Mouse (Mus musculus) embryonic facial prominence, embryonic 14.5 days (tissue): Measurements from ENCODE around the gene Gpr85. TPM values are rescaled to one million over a fixed set of nuclear protein-coding genes. Genes with fewer than 3 reads are reported as not detected.
"Not testable (repeated sequence)": the region's sequence is repeated elsewhere in the genome, so short reads cannot be mapped to it uniquely, and the experiment has no call there.

Experiments used
- ATAC-seq: fragments of 200-750 bp; cut with Nextera tagmentation; 2 replicates; pipeline ENCODE4 v1.8.0; 2017; ENCODE audit warnings: low read depth, moderate number of reproducible peaks, moderate TSS enrichment
- DNase-seq: peaks from one replicate; pipeline ENCODE4 v3.0.0-alpha.2; 2015; ENCODE audit warnings: low spot score
- H3K27ac ChIP-seq: fragments of 300-500 bp; sonication (generic); replicated peaks from 2 replicates; pipeline ENCODE4 v1.5.1; 2014; ENCODE audit warnings: low read depth, mild to moderate bottlenecking, low read length, moderate library complexity
- H3K27me3 ChIP-seq: fragments of 300-500 bp; sonication (generic); replicated peaks from 2 replicates; pipeline ENCODE4 v1.6.1; 2014; ENCODE audit warnings: low read length; ENCODE audit not compliant: control insufficient read depth, insufficient read depth
- H3K36me3 ChIP-seq: fragments of 300-500 bp; sonication (generic); 2 replicates; pipeline ENCODE4 v1.6.1; 2014; ENCODE audit warnings: low read length, mixed read lengths; ENCODE audit not compliant: control insufficient read depth, insufficient read depth
- H3K4me1 ChIP-seq: fragments of 300-500 bp; sonication (generic); 2 replicates; pipeline ENCODE4 v1.6.1; 2014; ENCODE audit warnings: antibody characterized with exemption, low read length; ENCODE audit not compliant: control insufficient read depth, insufficient read depth
- H3K4me2 ChIP-seq: fragments of 300-500 bp; sonication (generic); 2 replicates; pipeline ENCODE4 v1.6.1; 2014; ENCODE audit warnings: low read depth, mild to moderate bottlenecking, low read length, moderate library complexity, mixed read lengths
- H3K4me3 ChIP-seq: fragments of 300-500 bp; sonication (generic); 2 replicates; pipeline ENCODE4 v1.5.1; 2014; ENCODE audit warnings: low read depth, mild to moderate bottlenecking, low read length
- H3K9ac ChIP-seq: fragments of 300-500 bp; sonication (generic); 2 replicates; pipeline ENCODE4 v1.6.1; 2014; ENCODE audit warnings: low read depth, mild to moderate bottlenecking, low read length, moderate library complexity, mixed read lengths
- H3K9me3 ChIP-seq: fragments of 300-500 bp; sonication (generic); 2 replicates; pipeline ENCODE4 v1.6.1; 2016; ENCODE audit warnings: low read length; ENCODE audit not compliant: control insufficient read depth
- WGBS: fragments of 180-500 bp; shearing (Covaris S2); extraction: QIAGEN DNeasy Blood & Tissue Kit; methylation state at CpG from one replicate; pipeline ENCODE4 v1.1.7; 2014; 5-methylcytosine and 5-hydroxymethylcytosine counted together
- polyA plus RNA-seq: library from polyadenylated mRNA; unstranded; fragments of >200 nt; fragmentation: Nextera tagmentation; extraction: Ambion mirVana; gene quantifications from 2 replicates; pipeline ENCODE4 v1.2.1, GENCODE M21; 2014

The Gpr85 gene
- polyA plus RNA-seq, 1 experiment from 2014 or later: 6.1 TPM

DNA sequence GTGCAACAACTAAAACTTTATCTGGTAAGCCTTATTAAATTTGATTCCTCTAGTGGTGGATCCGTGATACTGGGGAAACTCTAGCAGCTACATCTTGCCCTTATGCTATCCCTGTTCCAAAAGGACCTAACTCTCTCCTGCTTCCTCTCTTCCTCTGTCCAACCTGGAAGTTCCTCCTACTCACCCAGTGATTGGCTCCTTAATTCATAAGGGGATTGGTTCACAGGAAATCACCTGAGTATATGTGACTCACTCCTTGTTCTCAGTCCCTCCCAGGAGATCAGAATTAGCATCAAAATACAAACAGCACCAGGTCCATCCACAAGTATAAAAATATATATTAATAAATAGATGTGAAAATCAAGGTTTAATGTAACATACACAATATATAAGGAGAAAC is 20.9 kb upstream of the Gpr85 start:
- WGBS: 82% methylated on average over 1 of the region's 1 CpGs
- no peaks in the 10 kb centered on the region for H3K36me3 ChIP-seq
- no peak for ATAC-seq

DNA sequence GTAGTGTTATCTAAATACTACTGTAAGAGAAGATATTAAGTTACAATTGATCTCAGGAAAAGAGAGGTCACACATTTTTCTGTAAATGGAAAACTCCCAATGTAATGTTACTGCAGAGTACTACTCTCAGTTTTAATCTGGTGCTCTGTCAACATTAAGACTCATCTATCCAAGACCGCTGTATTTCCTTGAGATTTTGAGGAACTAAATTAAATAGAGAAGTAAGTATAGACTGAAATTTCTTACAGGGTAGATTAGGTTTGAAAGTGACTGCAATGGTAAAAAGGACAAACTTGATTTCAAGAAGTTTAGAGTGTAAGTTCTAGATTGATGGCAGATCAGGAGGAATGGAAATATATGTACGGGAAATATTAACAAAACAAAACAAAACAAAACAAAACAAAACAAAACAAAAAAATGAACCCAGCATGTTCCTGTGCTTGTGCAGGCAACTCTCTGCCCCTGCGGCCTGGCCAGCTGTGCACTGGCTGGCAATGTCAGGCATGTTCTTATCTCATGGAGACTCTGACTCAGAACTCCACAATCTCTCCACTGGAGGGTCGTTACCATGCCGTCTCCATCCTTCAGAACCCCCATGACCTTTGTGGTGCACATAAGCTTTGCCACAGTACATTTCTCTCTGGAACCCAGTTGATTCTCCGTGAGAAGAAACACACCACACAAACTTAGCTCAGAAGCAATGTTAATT is 20.3 kb upstream of the Gpr85 start:
- Histone ChIP-seq H3K4me2 (no peak overlapping the region), H3K27ac (no peak overlapping the region), H3K4me3 (no peak overlapping the region), H3K9ac (no peak overlapping the region), H3K4me1 (no peaks in the 10 kb centered on the region), H3K27me3 (no peaks in the 10 kb centered on the region), H3K9me3 (no peaks in the 10 kb centered on the region), H3K36me3 (no peaks in the 10 kb centered on the region)
- WGBS: 87% methylated on average over 6 of the region's 6 CpGs
- DNase-seq (no peak), ATAC-seq (no peak)

More for the DNA sequence above, 20.9 kb upstream of the Gpr85 start:
- no peak overlapping the region for H3K4me2 ChIP-seq
- H3K27me3 ChIP-seq: no peaks in the 10 kb centered on the region
- H3K27ac ChIP-seq: no peak overlapping the region
- no peaks in the 10 kb centered on the region for H3K9me3 ChIP-seq
- no peaks in the 10 kb centered on the region for H3K4me1 ChIP-seq
- H3K4me3 ChIP-seq: no peak overlapping the region
- DNase-seq: no peak
- no peak overlapping the region for H3K9ac ChIP-seq

DNA sequence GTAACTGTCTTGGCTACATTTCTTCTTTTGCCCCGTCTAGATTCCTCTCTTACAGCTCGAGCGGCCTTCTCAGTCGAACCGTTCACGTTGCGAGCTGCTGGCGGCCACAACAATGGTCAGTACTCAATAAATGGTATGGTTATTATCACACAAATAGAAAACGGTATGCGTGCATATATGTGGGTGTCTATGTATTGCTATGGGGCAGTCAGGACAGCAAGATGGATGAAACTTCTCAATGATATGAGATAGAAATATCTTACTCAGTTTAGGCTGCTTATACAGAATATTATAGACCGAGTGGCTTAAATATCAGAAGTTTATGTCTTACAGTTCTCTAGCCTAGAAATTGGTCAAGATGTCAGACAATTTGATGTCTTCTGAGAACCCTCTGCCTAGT is 14.5 kb upstream of the Gpr85 start:
- Histone ChIP-seq H3K36me3 (no peaks in the 10 kb centered on the region), H3K4me3 (no peak overlapping the region), H3K9me3 (no peaks in the 10 kb centered on the region), H3K9ac (no peak overlapping the region), H3K27me3 (no peaks in the 10 kb centered on the region), H3K4me2 (no peak overlapping the region), H3K27ac (no peak overlapping the region), H3K4me1 (no peaks in the 10 kb centered on the region)
- DNase-seq (no peak), ATAC-seq (no peak)
- 24% methylated on average over 11 of the region's 11 CpGs for WGBS

DNA sequence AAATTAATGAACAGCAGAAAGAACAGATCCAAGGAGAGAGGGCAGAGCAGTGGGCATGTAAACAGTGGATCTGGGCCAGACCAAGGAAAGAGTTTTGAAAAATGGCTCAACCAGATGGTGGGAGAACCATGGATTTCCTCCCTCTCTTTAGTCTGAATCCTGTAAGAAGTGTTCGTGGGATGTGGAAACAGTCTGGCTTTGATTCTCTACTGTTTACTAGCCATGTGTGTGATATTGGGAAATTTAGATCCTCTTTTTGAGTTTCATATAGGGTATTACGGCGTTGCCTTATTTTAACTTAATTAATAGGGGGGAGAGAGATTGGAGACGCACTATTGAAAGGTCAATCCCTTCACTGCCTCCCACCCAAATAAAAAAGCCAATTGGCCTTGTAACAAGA is 13.5 kb upstream of the Gpr85 start:
- H3K27ac ChIP-seq: no peak overlapping the region
- H3K4me3 ChIP-seq: no peak overlapping the region
- no peak for ATAC-seq
- H3K9ac ChIP-seq: no peak overlapping the region
- H3K27me3 ChIP-seq: no peaks in the 10 kb centered on the region
- DNase-seq: no peak
- H3K9me3 ChIP-seq: no peaks in the 10 kb centered on the region
- H3K4me2 ChIP-seq: no peak overlapping the region
- 78% methylated on average over 4 of the region's 4 CpGs for WGBS
- H3K36me3 ChIP-seq: no peaks in the 10 kb centered on the region
- no peaks in the 10 kb centered on the region for H3K4me1 ChIP-seq

DNA sequence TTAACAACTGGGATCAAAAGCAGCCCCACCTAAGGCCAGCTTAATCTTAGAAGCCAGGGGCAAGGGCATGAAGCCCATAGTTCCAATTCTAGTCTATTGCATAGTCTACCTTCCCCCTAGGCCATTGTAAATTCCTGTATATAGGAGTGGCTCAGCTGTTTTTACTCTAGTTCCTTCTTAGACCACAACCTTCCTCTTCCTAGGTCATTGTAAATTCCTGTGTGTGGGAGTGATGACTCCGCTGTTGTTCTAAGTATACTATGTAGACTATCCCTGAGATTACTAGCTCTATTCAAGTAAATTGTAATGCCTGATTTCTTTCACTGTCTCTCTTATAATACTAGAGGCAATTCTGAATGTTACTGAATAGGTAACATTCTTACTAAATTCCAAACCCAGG is 6.3 kb upstream of the Gpr85 start:
- DNase-seq, H3K9ac ChIP-seq, H3K4me3 ChIP-seq, ATAC-seq, H3K27me3 ChIP-seq, H3K9me3 ChIP-seq, H3K27ac ChIP-seq, H3K36me3 ChIP-seq, H3K4me1 ChIP-seq, H3K4me2 ChIP-seq: not testable (repeated sequence)
- 100% methylated on average over 1 of the region's 1 CpGs for WGBS

DNA sequence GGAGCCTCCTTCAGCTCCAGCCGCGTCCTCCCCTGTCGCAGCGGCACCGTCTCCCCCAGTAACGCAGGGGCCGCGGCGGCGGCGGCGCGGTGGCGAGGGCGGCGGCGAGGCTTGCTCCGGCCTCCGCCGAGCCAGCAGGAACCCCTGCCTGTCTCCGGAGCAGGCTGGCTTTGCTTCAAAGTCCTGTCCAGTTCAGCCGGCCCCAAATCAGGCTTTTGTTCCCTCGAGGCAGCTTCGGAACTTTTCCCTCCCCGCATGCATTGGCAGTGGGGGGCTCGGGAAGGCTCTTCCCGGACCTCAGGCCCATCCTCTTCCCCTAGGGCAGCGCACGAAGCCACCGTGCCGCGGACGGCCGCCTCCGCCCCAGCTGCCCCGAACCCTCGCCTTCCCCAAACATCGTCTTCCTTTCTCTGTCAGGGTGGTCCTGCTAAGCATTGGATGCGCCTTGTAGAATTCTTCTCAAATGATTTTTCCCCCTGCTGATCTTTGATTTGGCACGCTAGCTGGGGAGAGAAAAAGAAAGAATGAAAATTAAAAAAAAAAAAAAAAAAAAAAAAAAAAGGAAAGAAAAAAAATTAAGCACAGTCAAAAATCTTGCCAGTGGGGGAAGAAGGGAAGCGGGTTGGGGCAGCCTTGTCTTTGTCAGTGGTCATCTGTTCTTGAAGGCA is 931 bp downstream of the Gpr85 start:
- H3K27me3 ChIP-seq: no peaks in the 10 kb centered on the region
- WGBS: 0% methylated on average over 41 of the region's 41 CpGs
- ATAC-seq: peak; percentile 94

DNA sequence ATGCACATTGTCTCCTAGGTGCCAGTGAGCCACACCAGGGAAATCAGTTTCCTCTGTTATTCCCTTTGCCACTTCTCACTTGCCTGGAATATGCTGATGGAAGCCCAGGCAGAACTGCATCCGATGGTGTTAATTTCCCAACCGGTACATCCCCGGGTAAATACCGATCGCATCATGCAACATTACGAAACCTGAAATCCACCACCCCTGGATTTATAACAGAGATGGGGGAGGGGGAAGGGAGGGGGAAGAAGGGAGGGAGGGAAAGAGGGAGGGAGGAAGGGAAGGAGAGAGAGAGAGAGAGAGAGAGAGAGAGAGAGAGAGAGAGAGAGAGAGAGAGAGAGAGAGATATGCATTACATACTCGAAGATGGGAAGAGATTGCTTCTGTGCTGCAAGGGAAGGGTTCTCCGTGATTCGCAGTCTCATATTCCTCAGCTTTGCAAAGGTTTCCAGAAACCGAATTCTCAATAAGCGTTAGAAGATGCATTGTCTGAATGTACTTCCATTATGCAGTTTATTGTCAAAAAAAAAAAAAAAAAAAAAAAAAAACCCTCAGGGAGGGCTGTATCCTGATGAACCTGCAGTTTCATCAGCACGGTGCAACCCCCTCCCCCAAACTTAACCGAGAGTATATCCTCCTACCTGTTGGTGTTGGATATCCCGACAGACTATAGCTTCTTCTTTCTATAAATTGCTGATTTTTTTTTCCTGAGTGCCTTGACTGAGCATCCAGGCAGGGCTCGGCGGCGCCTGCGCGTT is 1.6 kb downstream of the Gpr85 start:
- Histone ChIP-seq H3K27ac (peak overlapping the region; percentile 86), H3K4me3 (peak overlapping the region; percentile 63), H3K9ac (peak overlapping the region; percentile 87), H3K4me1 (no peaks in the 10 kb centered on the region), H3K9me3 (no peaks in the 10 kb centered on the region), H3K27me3 (no peaks in the 10 kb centered on the region), H3K4me2 (peak overlapping the region; percentile 90), H3K36me3 (no peaks in the 10 kb centered on the region)
- peak; percentile 30; the same call in 1 of the 2 replicates for ATAC-seq
- DNase-seq: peak; percentile 11
- 2% methylated on average over 19 of the region's 19 CpGs for WGBS

More for the DNA sequence above, 931 bp downstream of the Gpr85 start:
- DNase-seq: peak; percentile 90
- H3K36me3 ChIP-seq: no peaks in the 10 kb centered on the region
- H3K9me3 ChIP-seq: no peaks in the 10 kb centered on the region
- peak overlapping the region; percentile 90 for H3K4me2 ChIP-seq
- H3K9ac ChIP-seq: peak overlapping the region; percentile 87
- no peaks in the 10 kb centered on the region for H3K4me1 ChIP-seq
- peak overlapping the region; percentile 63 for H3K4me3 ChIP-seq
- H3K27ac ChIP-seq: peak overlapping the region; percentile 86

DNA sequence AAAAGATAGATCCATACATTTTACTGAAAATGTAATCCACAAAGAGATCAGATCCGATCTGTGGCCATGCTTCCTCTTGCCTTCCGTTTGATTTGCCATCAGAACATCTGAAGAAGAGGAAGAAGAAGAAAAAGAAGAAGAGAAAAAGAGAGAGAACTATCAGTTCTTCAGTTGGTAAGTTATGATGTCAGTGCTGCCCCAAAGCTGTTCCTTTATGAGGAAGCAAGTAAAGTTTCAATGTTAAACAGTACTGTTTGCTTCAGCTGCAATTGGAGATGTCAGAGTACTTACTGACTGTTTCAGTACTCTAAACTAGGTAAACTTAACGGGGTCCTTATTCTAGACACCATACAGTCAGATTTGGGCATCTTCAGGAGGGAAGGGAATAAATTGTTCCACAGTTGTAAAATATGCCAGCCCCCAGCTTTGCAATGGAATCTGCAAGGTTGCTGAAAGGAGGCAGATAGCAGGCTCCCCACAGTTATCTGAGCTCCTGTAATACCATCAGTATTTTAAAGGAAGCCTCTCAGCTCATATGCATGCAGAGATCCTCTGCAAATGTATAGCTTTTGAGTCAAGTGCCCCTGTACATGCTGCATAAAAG is 2.7 kb downstream of the Gpr85 start:
- H3K4me3 ChIP-seq: peak overlapping the region; percentile 63

More for the DNA sequence above, 2.7 kb downstream of the Gpr85 start:
- Histone ChIP-seq H3K4me2 (peak overlapping the region; percentile 90), H3K36me3 (no peaks in the 10 kb centered on the region), H3K27ac (no peak overlapping the region), H3K27me3 (no peaks in the 10 kb centered on the region), H3K9ac (no peak overlapping the region; the same call in 1 of the 2 replicates), H3K4me1 (no peaks in the 10 kb centered on the region), H3K9me3 (no peaks in the 10 kb centered on the region)
- 76% methylated on average over 3 of the region's 3 CpGs for WGBS
- no peak for ATAC-seq
- no peak for DNase-seq
